Mouse (Mus musculus) kidney, postnatal 0 days (tissue): ENCODE measurements around the gene Itk. TPM values are rescaled to one million over a fixed set of nuclear protein-coding genes. Genes with fewer than 3 reads are reported as not detected.

Experiments
- ATAC-seq: fragments of 200-750 bp; cut with Nextera tagmentation; replicated peaks from 2 replicates; pipeline ENCODE4 v1.8.0; 2017; ENCODE audit warnings: low read depth, moderate number of reproducible peaks, moderate TSS enrichment, moderate library complexity; ENCODE audit not compliant: low FRiP score
- DNase-seq: peaks from one replicate; pipeline ENCODE4 v3.0.0-alpha.2; 2016; ENCODE audit warnings: low spot score
- H3K27ac ChIP-seq: fragments of 300-500 bp; sonication (generic); 2 replicates; pipeline ENCODE4 v1.5.1; 2014; ENCODE audit warnings: mild to moderate bottlenecking
- H3K27me3 ChIP-seq: fragments of 300-500 bp; sonication (generic); 2 replicates; pipeline ENCODE4 v1.6.1; 2014; ENCODE audit warnings: low read length, mixed read lengths; ENCODE audit not compliant: insufficient read depth
- H3K36me3 ChIP-seq: fragments of 300-500 bp; sonication (generic); 2 replicates; pipeline ENCODE4 v1.6.1; 2014; ENCODE audit warnings: low read length, mixed read lengths; ENCODE audit not compliant: insufficient read depth
- H3K4me1 ChIP-seq: fragments of 300-500 bp; sonication (generic); replicated peaks from 2 replicates; pipeline ENCODE4 v1.6.1; 2014; ENCODE audit warnings: antibody characterized with exemption, low read length, mixed read lengths; ENCODE audit not compliant: insufficient read depth
- H3K4me2 ChIP-seq: fragments of 300-500 bp; sonication (generic); 2 replicates; pipeline ENCODE4 v1.6.1; 2014; ENCODE audit warnings: mild to moderate bottlenecking, low read length, moderate library complexity, mixed read lengths
- H3K4me3 ChIP-seq: fragments of 300-500 bp; sonication (generic); replicated peaks from 2 replicates; pipeline ENCODE4 v1.5.1; 2014; ENCODE audit warnings: low read depth, low read length
- H3K9ac ChIP-seq: fragments of 300-500 bp; sonication (generic); 2 replicates; pipeline ENCODE4 v1.6.1; 2014; ENCODE audit warnings: low read depth, low read length
- H3K9me3 ChIP-seq: fragments of 300-500 bp; sonication (generic); replicated peaks from 2 replicates; pipeline ENCODE4 v1.6.1; 2016; ENCODE audit warnings: low read length, inconsistent platforms, mixed read lengths
- CTCF ChIP-seq: IDR thresholded peaks from 2 replicates; pipeline ENCODE4 v1.5.1; 2016; ENCODE audit warnings: antibody characterized with exemption, low read depth, mild to moderate bottlenecking, moderate library complexity
- WGBS: fragments of 180-500 bp; shearing (Covaris S2); extraction: QIAGEN DNeasy Blood & Tissue Kit; methylation state at CpG from one replicate; pipeline ENCODE4 v1.1.7; 2014; 5-methylcytosine and 5-hydroxymethylcytosine counted together
- polyA plus RNA-seq: library from polyadenylated mRNA; unstranded; fragments of >200 nt; fragmentation: Nextera tagmentation; extraction: Ambion mirVana; gene quantifications from 2 replicates; pipeline ENCODE4 v1.2.1, GENCODE M21; 2015

Gene Itk
- polyA plus RNA-seq, 1 experiment from 2014 or later, result 0.05 TPM

GRCm38 (mm10) chr11:46384925-46385324 lies 4.4 kb downstream of the Itk start:
- no peak overlapping the region for H3K9ac ChIP-seq
- DNase-seq (no peak), ATAC-seq (no peak)
- H3K4me3 ChIP-seq, result no peak overlapping the region
- no peaks in the 10 kb centered on the region for H3K4me1 ChIP-seq
- no peaks in the 10 kb centered on the region for H3K36me3 ChIP-seq
- H3K27ac ChIP-seq, result no peak overlapping the region
- no peak overlapping the region for H3K4me2 ChIP-seq
- 73% methylated on average over 2 of the region's 2 CpGs for WGBS
- TF ChIP-seq CTCF, result no peak
- no peaks in the 10 kb centered on the region for H3K9me3 ChIP-seq
- H3K27me3 ChIP-seq, result no peaks in the 10 kb centered on the region

- 91% methylated on average over 4 of the region's 4 CpGs for WGBS
- H3K36me3 ChIP-seq, result no peaks in the 10 kb centered on the region
- no peaks in the 10 kb centered on the region for H3K4me1 ChIP-seq
These were observed 6.8 kb downstream of the Itk start for GRCm38 (mm10) chr11:46382466-46382865.

GRCm38 (mm10) chr11:46380097-46380675 lies 9.1 kb downstream of the Itk start:
- Histone ChIP-seq H3K36me3 (no peaks in the 10 kb centered on the region), H3K27ac (no peak overlapping the region), H3K4me3 (no peak overlapping the region), H3K4me1 (no peaks in the 10 kb centered on the region), H3K27me3 (no peaks in the 10 kb centered on the region), H3K4me2 (no peak overlapping the region), H3K9ac (no peak overlapping the region), H3K9me3 (no peaks in the 10 kb centered on the region)
- no peak for TF ChIP-seq CTCF
- ATAC-seq (no peak), DNase-seq (peak; percentile 12)
- 57% methylated on average over 7 of the region's 7 CpGs for WGBS

More at GRCm38 (mm10) chr11:46382466-46382865, 6.8 kb downstream of the Itk start:
- ATAC-seq (no peak), DNase-seq (no peak)
- H3K9ac ChIP-seq, result no peak overlapping the region
- H3K4me2 ChIP-seq, result no peak overlapping the region
- TF ChIP-seq CTCF, result no peak
- H3K27me3 ChIP-seq, result no peaks in the 10 kb centered on the region
- no peaks in the 10 kb centered on the region for H3K9me3 ChIP-seq
- H3K27ac ChIP-seq, result no peak overlapping the region
- no peak overlapping the region for H3K4me3 ChIP-seq

GRCm38 (mm10) chr11:46377819-46378782 lies 11.2 kb downstream of the Itk start:
- H3K4me3 ChIP-seq, result no peak overlapping the region
- no peaks in the 10 kb centered on the region for H3K9me3 ChIP-seq
- DNase-seq (no peak), ATAC-seq (no peak)
- no peaks in the 10 kb centered on the region for H3K36me3 ChIP-seq
- 88% methylated on average over 8 of the region's 8 CpGs for WGBS
- H3K27ac ChIP-seq, result no peak overlapping the region
- H3K4me1 ChIP-seq, result no peaks in the 10 kb centered on the region
- no peak for TF ChIP-seq CTCF
- H3K4me2 ChIP-seq, result no peak overlapping the region
- H3K27me3 ChIP-seq, result no peaks in the 10 kb centered on the region
- H3K9ac ChIP-seq, result no peak overlapping the region

GRCm38 (mm10) chr11:46377316-46377715 lies 12.0 kb downstream of the Itk start:
- Histone ChIP-seq H3K27ac (no peak overlapping the region), H3K4me1 (no peaks in the 10 kb centered on the region), H3K9me3 (no peaks in the 10 kb centered on the region), H3K36me3 (no peaks in the 10 kb centered on the region), H3K9ac (no peak overlapping the region), H3K4me2 (no peak overlapping the region), H3K27me3 (no peaks in the 10 kb centered on the region), H3K4me3 (no peak overlapping the region)
- TF ChIP-seq CTCF, result no peak
- no peak for ATAC-seq
- DNase-seq, result no peak
- WGBS, result 81% methylated on average over 1 of the region's 1 CpGs

GRCm38 (mm10) chr11:46375015-46375414 lies 14.3 kb downstream of the Itk start:
- 81% methylated on average over 8 of the region's 8 CpGs for WGBS
- no peaks in the 10 kb centered on the region for H3K27me3 ChIP-seq

More at GRCm38 (mm10) chr11:46375015-46375414, 14.3 kb downstream of the Itk start:
- no peak for TF ChIP-seq CTCF
- no peaks in the 10 kb centered on the region for H3K4me1 ChIP-seq
- no peak overlapping the region for H3K27ac ChIP-seq
- H3K9me3 ChIP-seq, result no peaks in the 10 kb centered on the region
- no peak for ATAC-seq
- DNase-seq, result no peak
- H3K4me3 ChIP-seq, result no peak overlapping the region
- H3K4me2 ChIP-seq, result no peak overlapping the region
- no peaks in the 10 kb centered on the region for H3K36me3 ChIP-seq
- H3K9ac ChIP-seq, result no peak overlapping the region
